Mouse (Mus musculus) thymus, adult 2 months (tissue): ENCODE data around the gene Olfr202.
"Not testable (repeated sequence)": the region's sequence is repeated elsewhere in the genome, so short reads cannot be mapped to it uniquely, and the experiment has no call there.

ENCODE experiments used
- CTCF ChIP-seq: fragments of 200-500 bp; IDR thresholded peaks from 2 replicates; pipeline ENCODE4 v1.5.1; 2012; ENCODE audit warnings: mild to moderate bottlenecking, control low read depth, low read length, moderate library complexity, borderline replicate concordance; ENCODE audit not compliant: control insufficient read depth, poor library complexity, insufficient read depth; ENCODE audit errors: extremely low read depth
- POLR2A ChIP-seq: fragments of 200-500 bp; IDR thresholded peaks from 2 replicates; pipeline ENCODE4 v1.6.1; 2012; ENCODE audit warnings: mild to moderate bottlenecking, low read length, control low read depth, moderate library complexity; ENCODE audit not compliant: control insufficient read depth, poor library complexity, insufficient read depth; ENCODE audit errors: extremely low read depth

DNA sequence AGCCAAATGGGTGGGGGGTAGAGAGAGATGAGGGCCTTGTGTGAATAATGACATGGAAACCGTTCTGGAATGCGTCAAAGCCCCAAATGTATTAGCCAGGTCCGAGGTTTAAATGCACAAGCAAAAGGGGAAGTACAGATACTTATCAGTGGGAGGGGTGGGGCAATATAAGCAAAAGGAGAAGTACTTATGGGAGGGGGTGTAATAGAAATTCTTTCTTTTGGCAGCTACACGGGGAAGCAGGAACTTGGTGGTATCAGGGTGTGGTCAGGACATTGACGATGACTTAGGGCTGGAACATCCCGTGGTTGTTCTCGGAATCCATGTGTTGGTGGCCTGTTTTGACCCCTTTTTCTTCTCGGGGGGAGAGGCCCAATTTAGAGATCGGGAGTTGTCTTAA, 983 bp upstream of the Olfr202 start:
- not testable (repeated sequence) for TF ChIP-seq CTCF, POLR2A
